Mouse (Mus musculus) kidney, postnatal 4 days (tissue): Measurements from ENCODE around the gene Arfip1.

Source experiments
- DNase-seq, 2 experiments: peaks; one replicate each; pipeline ENCODE4 v3.0.0; 2021; ENCODE audit warnings: mixed read lengths in 2 of 2

Gene Arfip1

DNA sequence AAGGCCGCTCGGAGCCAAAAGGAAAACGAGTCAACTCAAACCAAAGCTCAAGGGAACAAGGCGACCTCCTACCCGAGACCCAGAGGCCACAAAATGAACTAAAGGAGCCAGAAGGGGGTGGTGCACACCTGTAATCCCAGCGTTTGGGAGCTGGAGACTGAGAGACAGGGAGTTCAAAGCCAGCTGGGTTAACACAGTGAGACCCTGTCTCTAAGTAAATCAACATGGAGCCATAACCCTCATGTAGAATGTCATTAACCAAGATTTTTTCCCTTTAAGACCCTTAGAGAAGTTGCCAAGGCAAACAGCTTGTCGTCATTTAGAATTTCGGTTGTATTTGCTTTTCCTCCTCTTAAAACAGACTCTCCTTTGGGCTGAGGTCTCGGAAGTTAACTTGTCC lies 133.4 kb downstream of the Arfip1 start:
- DNase-seq: no peak

GRCm38 (mm10) chr3:84447803-84448202 lies 134.6 kb downstream of the Arfip1 start:
- DNase-seq: no peak
